Mouse (Mus musculus) MEL (cell line): ENCODE data around the gene Tmem238l. TPM values are rescaled to one million over a fixed set of nuclear protein-coding genes. Genes with fewer than 3 reads are reported as not detected.

Source experiments
- DNase-seq: peaks from one replicate; pipeline ENCODE4 v3.0.0; 2011; ENCODE audit warnings: low read depth, low spot score
- H3K27ac ChIP-seq: 2 replicates; pipeline ENCODE4 v1.5.1; 2012; ENCODE audit warnings: low read depth, mild to moderate bottlenecking, control low read depth, low read length, moderate library complexity; ENCODE audit not compliant: control insufficient read depth
- H3K27me3 ChIP-seq, 2 experiments: fragments of 150-350 bp in 1 of 2; sonication (generic) in 1 of 2; 2 replicates each; pipeline ENCODE4 v1.6.1; 2012; ENCODE audit warnings: low read length in 2 of 2, mild to moderate bottlenecking in 2 of 2, improper control_type of control experiment in 1 of 2, moderate library complexity in 1 of 2; ENCODE audit not compliant: insufficient read depth in 2 of 2, control insufficient read depth in 1 of 2
- H3K36me3 ChIP-seq, 2 experiments: 2 replicates each; pipeline ENCODE4 v1.6.1; 2012 to 2014; ENCODE audit warnings: low read length in 2 of 2, improper control_type of control experiment in 1 of 2, inconsistent platforms in 1 of 2, mild to moderate bottlenecking in 1 of 2; ENCODE audit not compliant: insufficient read depth in 2 of 2, control insufficient read depth in 1 of 2
- H3K4me1 ChIP-seq, 2 experiments: fragments of 150-350 bp in 1 of 2; sonication (generic) in 1 of 2; 2 replicates each; pipeline ENCODE4 v1.6.1; 2012; ENCODE audit warnings: low read length in 2 of 2, improper control_type of control experiment in 1 of 2, mild to moderate bottlenecking in 1 of 2; ENCODE audit not compliant: insufficient read depth in 2 of 2, control insufficient read depth in 1 of 2
- H3K4me3 ChIP-seq, 2 experiments: fragments of 150-350 bp in 1 of 2; sonication (generic) in 1 of 2; 2 replicates each; pipeline ENCODE4 v1.5.1; 2012; ENCODE audit warnings: low read depth in 2 of 2, low read length in 2 of 2, mild to moderate bottlenecking in 2 of 2, moderate library complexity in 2 of 2, control low read depth in 1 of 2, improper control_type of control experiment in 1 of 2; ENCODE audit not compliant: control insufficient read depth in 1 of 2, insufficient read depth in 1 of 2
- H3K79me2 ChIP-seq: 2 replicates; pipeline ENCODE4 v1.6.1; 2012; ENCODE audit warnings: mild to moderate bottlenecking, low read length, moderate library complexity; ENCODE audit not compliant: control insufficient read depth, poor library complexity, insufficient read depth
- H3K9ac ChIP-seq: 2 replicates; pipeline ENCODE4 v1.6.1; 2012; ENCODE audit warnings: low read depth, mild to moderate bottlenecking, control low read depth, low read length, moderate library complexity; ENCODE audit not compliant: control insufficient read depth, poor library complexity, severe bottlenecking
- H3K9me3 ChIP-seq: fragments of 150-350 bp; sonication (generic); replicated peaks from 2 replicates; pipeline ENCODE4 v1.6.1; 2012; ENCODE audit warnings: mild to moderate bottlenecking, low read length, improper control_type of control experiment, moderate library complexity; ENCODE audit not compliant: insufficient read depth
- CHD1 ChIP-seq: IDR thresholded peaks from 2 replicates; pipeline ENCODE4 v1.6.1; 2012; ENCODE audit warnings: low read depth, mild to moderate bottlenecking, inconsistent platforms, low read length, improper control_type of control experiment
- ELF1 ChIP-seq: IDR thresholded peaks from 2 replicates; pipeline ENCODE4 v1.6.1; 2014; ENCODE audit warnings: low read depth, mild to moderate bottlenecking, inconsistent platforms, low read length, improper control_type of control experiment, moderate library complexity
- GABPA ChIP-seq: IDR thresholded peaks from 2 replicates; pipeline ENCODE4 v1.6.1; 2012; ENCODE audit warnings: low read depth, mild to moderate bottlenecking, inconsistent platforms, low read length, improper control_type of control experiment, moderate library complexity
- GATA1 ChIP-seq: IDR thresholded peaks from 2 replicates; pipeline ENCODE4 v1.6.1; 2011; ENCODE audit warnings: low read depth, low read length, improper control_type of control experiment
- KAT2A ChIP-seq: conservative IDR thresholded peaks from 2 replicates; pipeline ENCODE4 v1.6.1; 2012; ENCODE audit warnings: low read depth, low read length, improper control_type of control experiment, inconsistent platforms
- MAFK ChIP-seq: IDR thresholded peaks from 2 replicates; pipeline ENCODE4 v1.6.1; 2011; ENCODE audit warnings: low read depth, mild to moderate bottlenecking, low read length, improper control_type of control experiment, borderline replicate concordance
- MAX ChIP-seq: IDR thresholded peaks from 2 replicates; pipeline ENCODE4 v1.6.1; 2011; ENCODE audit warnings: low read length, improper control_type of control experiment
- MAZ ChIP-seq: IDR thresholded peaks from 2 replicates; pipeline ENCODE4 v1.6.1; 2012; ENCODE audit warnings: low read depth, mild to moderate bottlenecking, inconsistent platforms, low read length, improper control_type of control experiment
- MEF2A ChIP-seq: IDR thresholded peaks from 2 replicates; pipeline ENCODE4 v1.6.1; 2014; ENCODE audit warnings: low read depth, mild to moderate bottlenecking, inconsistent platforms, low read length, improper control_type of control experiment; ENCODE audit not compliant: poor library complexity, insufficient replicate concordance, severe bottlenecking; ENCODE audit errors: extremely low read depth
- MXI1 ChIP-seq: IDR thresholded peaks from 2 replicates; pipeline ENCODE4 v1.6.1; 2011; ENCODE audit warnings: mild to moderate bottlenecking, low read depth, low read length, improper control_type of control experiment
- NRF1 ChIP-seq: IDR thresholded peaks from 2 replicates; pipeline ENCODE4 v1.6.1; 2014; ENCODE audit warnings: low read depth, mild to moderate bottlenecking, inconsistent platforms, low read length, improper control_type of control experiment, moderate library complexity; ENCODE audit not compliant: poor library complexity, insufficient read depth, severe bottlenecking
- POLR2AphosphoS2 ChIP-seq: IDR thresholded peaks from 2 replicates; pipeline ENCODE4 v1.6.1; 2011; ENCODE audit warnings: low read length, improper control_type of control experiment
- POLR2AphosphoS5 ChIP-seq: IDR thresholded peaks from 2 replicates; pipeline ENCODE4 v1.6.1; 2012; ENCODE audit warnings: low read depth, borderline replicate concordance, mild to moderate bottlenecking, inconsistent platforms, low read length, moderate library complexity, mixed read lengths
- RCOR1 ChIP-seq: IDR thresholded peaks from 2 replicates; pipeline ENCODE4 v1.6.1; 2012; ENCODE audit warnings: low read depth, mild to moderate bottlenecking, inconsistent platforms, low read length, improper control_type of control experiment
- TBP ChIP-seq: IDR thresholded peaks from 2 replicates; pipeline ENCODE4 v1.8.0; 2011; ENCODE audit warnings: low read depth, low read length, improper control_type of control experiment
- TCF12 ChIP-seq: IDR thresholded peaks from 2 replicates; pipeline ENCODE4 v1.6.1; 2014; ENCODE audit warnings: low read depth, mild to moderate bottlenecking, inconsistent platforms, low read length, improper control_type of control experiment, moderate library complexity
- UBTF ChIP-seq: IDR thresholded peaks from 2 replicates; pipeline ENCODE4 v1.6.1; 2012; ENCODE audit warnings: low read depth, mild to moderate bottlenecking, inconsistent platforms, low read length, improper control_type of control experiment, moderate library complexity, borderline replicate concordance; ENCODE audit not compliant: insufficient read depth
- USF2 ChIP-seq, 2 experiments: IDR thresholded peaks; 2 replicates each; pipeline ENCODE4 v1.6.1; 2011 to 2012; ENCODE audit warnings: improper control_type of control experiment in 2 of 2, low read length in 2 of 2, borderline replicate concordance in 1 of 2, inconsistent platforms in 1 of 2, low read depth in 1 of 2, mild to moderate bottlenecking in 1 of 2; ENCODE audit not compliant: insufficient read depth in 1 of 2
- ZKSCAN1 ChIP-seq: IDR thresholded peaks from 2 replicates; pipeline ENCODE4 v1.6.1; 2012; ENCODE audit warnings: low read depth, mild to moderate bottlenecking, inconsistent platforms, low read length, improper control_type of control experiment, moderate library complexity
- ZMIZ1 ChIP-seq: IDR thresholded peaks from 2 replicates; pipeline ENCODE4 v1.6.1; 2012; ENCODE audit warnings: low read depth, mild to moderate bottlenecking, inconsistent platforms, low read length, improper control_type of control experiment, moderate library complexity
- ZNF384 ChIP-seq: IDR thresholded peaks from 2 replicates; pipeline ENCODE4 v1.6.1; 2012; ENCODE audit warnings: low read depth, mild to moderate bottlenecking, inconsistent platforms, low read length, improper control_type of control experiment
- polyA plus RNA-seq, 2 experiments: library from polyadenylated mRNA; stranded (reverse) in 1 of 2; unstranded in 1 of 2; fragments of >175 nt in 1 of 2; fragments of >200 nt in 1 of 2; gene quantifications; 2 replicates each; pipeline versions ENCODE4 v1.2.1 to v1.2.4; 2012; ENCODE audit warnings: low replicate concordance in 2 of 2, low read depth in 1 of 2; ENCODE audit not compliant: insufficient read length in 2 of 2, insufficient read depth in 1 of 2, missing spikeins in 1 of 2
- total RNA-seq: library from RNA; depleted of rRNA; stranded (reverse); fragments of 300-350 nt; gene quantifications from 2 replicates; pipeline ENCODE4 v1.2.3, GENCODE M21; 2012

The Tmem238l gene
- total and polyA plus RNA-seq, 3 experiments: not detected

- Histone ChIP-seq H3K9ac (no peak overlapping the region), H3K4me1 (no peaks in the 10 kb centered on the region), H3K9me3 (no peaks in the 10 kb centered on the region), H3K27me3 (no peaks in the 10 kb centered on the region), H3K79me2 (no peaks in the 10 kb centered on the region), H3K4me3 (no peak overlapping the region), H3K27ac (no peak overlapping the region), H3K36me3 (no peaks in the 10 kb centered on the region)
- no peak for TF ChIP-seq MAFK
- TF ChIP-seq ZNF384: no peak
- no peak for TF ChIP-seq POLR2AphosphoS5
- no peak for TF ChIP-seq POLR2AphosphoS2
- no peak for TF ChIP-seq CHD1
- no peak for TF ChIP-seq GABPA
- DNase-seq: no peak
These were observed 23.4 kb upstream of the Tmem238l start for GRCm38 (mm10) chr11:66932827-66933599.

GRCm38 (mm10) chr11:66934428-66935173, 21.8 kb upstream of the Tmem238l start:
- DNase-seq: no peak
- H3K27ac ChIP-seq: no peak overlapping the region
- TF ChIP-seq UBTF: no peak
- no peak for TF ChIP-seq RCOR1
- TF ChIP-seq MEF2A: no peak
- TF ChIP-seq NRF1: no peak
- TF ChIP-seq MAFK: no peak
- no peak for TF ChIP-seq ZKSCAN1
- TF ChIP-seq MAX: no peak
- TF ChIP-seq MXI1: no peak
- no peak for TF ChIP-seq KAT2A
- no peak for TF ChIP-seq ELF1
- no peak for TF ChIP-seq ZMIZ1
- no peak for TF ChIP-seq POLR2AphosphoS2
- no peak for TF ChIP-seq USF2 (IDR thresholded peaks at IDR 0.05; ENCODE audit: borderline replicate concordance in 1 of 2, insufficient read depth in 1 of 2, low read depth in 1 of 2, low read length in 2 of 2)
- TF ChIP-seq GATA1: no peak
- no peak for TF ChIP-seq TCF12
- no peak for TF ChIP-seq MAZ
- no peak for TF ChIP-seq GABPA
- no peak for TF ChIP-seq TBP
- TF ChIP-seq, all 39 proteins: peak for 0
- no peak overlapping the region for H3K9ac ChIP-seq
- H3K4me3 ChIP-seq: no peak overlapping the region
- no peaks in the 10 kb centered on the region for H3K79me2 ChIP-seq
- no peaks in the 10 kb centered on the region for H3K9me3 ChIP-seq
- no peaks in the 10 kb centered on the region for H3K36me3 ChIP-seq
- H3K27me3 ChIP-seq: no peaks in the 10 kb centered on the region
- H3K4me1 ChIP-seq: no peaks in the 10 kb centered on the region
